Mouse (Mus musculus) left cerebral cortex, postnatal 10 days (tissue): ENCODE measurements at regions not wholly inside any gene's neighbourhood (a gene's known extent, or its start where the extent isn't known, plus 50 kb on each side); places are given as distances from the start of the nearest gene placed in this dataset.

Experiments used
- DNase-seq, 2 experiments: peaks; one replicate each; pipeline ENCODE4 v3.0.0; 2021 to 2022; ENCODE audit warnings: low spot score in 2 of 2, mixed read lengths in 1 of 2; ENCODE audit errors: extremely low spot score in 1 of 2
- intact Hi-C: fragments of 180-260 bp; cut with DNase I; formaldehyde crosslinking; loops from one replicate; pipeline ENCODE4 v1.15.1; 2025

- no peak for DNase-seq
- intact Hi-C loops = no loop called here
These were observed 78.2 kb upstream of the Magi3 start for GRCm38 (mm10) chr3:104298409-104298808.

DNA sequence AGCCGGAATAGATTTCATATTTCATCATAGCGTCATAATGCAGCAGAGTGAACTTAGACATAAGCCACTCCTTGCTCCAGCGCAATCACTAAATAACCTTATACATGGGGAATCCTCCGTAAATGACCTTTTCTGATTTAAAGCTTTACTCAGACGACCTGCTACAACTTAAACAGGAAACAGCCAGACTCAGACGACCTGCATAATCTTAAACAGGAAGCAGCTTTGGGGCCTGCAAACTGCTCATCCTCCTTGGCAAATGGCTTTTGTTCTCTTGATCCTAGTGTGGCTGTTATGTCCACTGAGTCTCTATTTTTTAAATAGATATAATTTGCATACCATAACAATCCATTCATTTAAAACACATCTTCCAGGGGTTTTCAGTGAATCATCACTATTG, 76.9 kb upstream of the Magi3 start:
- DNase-seq = no peak
- intact Hi-C loops = no loop called here

DNA sequence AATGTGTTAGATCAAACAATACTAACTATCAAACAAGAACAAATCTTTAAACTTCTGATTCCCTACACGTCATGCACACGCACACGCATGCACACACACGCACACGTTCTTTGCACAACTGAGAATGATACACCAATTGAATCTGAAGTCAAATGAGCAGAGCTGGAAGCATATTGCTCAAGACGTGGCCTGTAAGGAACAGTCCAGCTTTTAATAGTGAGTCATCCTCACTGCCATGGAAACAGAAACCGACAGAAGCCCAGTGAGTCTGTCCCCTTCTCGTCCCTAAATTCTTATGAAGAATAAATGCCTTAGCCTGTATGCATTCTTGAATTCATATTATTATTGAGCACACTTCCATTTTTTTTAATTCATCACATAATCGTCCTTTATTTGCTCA, 75.7 kb upstream of the Magi3 start:
- DNase-seq = no peak
- intact Hi-C loops = no loop called here

DNA sequence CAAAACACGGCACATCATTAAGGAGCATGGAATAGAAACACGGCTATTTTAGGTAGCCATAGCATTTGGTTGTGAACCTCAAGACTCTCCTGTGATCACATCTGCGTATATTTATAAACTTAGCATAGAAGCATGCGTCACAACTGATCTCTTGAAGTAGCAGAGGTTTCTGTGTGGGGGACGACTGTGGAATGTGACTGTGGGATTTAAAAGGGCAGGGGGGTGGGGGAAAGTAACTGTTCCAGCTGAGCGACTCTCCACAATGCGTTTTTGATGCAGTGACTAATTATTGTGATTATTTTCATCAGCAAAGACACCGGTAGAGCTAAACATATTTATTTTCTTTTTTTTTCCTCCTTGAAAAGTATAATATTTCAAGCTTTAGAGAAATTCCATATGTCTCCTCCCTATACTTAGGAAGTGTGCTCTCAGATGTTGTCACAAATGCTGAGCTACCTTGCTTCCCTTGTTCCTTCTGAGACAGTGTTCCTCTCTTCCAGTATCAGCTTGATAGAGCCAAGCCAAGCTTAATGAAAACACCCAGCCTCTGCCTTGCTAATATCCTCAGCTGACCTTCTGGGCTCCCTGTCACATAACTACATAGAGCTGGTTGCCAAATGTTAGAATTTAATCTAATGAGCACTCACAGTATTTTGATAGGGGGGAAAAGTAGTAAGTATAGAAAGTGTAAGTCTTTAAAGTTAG, 75.0 kb upstream of the Magi3 start:
- intact Hi-C loops = no loop called here

DNA sequence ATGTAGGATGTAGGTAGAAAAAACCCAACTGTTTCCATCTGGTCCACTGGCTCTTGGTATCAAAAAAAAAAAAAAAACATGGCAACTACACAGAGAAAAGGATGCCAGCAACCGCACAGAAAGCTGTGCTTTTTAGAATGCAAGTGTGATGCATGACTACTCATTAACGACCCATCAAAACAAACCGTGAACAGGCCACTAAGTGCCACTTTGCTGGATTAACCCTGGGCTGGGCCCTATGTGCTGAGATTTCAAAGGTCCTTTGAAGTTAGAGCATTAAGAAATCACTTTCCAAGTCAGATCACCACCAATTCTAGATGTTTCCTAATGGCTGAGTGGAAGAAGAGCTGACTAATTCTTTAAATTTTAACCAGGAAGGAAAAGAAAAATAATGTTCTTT, 73.7 kb upstream of the Magi3 start:
- intact Hi-C loops = no loop called here
- DNase-seq = no peak

More for the DNA sequence above, 75.0 kb upstream of the Magi3 start:
- DNase-seq = no peak

DNA sequence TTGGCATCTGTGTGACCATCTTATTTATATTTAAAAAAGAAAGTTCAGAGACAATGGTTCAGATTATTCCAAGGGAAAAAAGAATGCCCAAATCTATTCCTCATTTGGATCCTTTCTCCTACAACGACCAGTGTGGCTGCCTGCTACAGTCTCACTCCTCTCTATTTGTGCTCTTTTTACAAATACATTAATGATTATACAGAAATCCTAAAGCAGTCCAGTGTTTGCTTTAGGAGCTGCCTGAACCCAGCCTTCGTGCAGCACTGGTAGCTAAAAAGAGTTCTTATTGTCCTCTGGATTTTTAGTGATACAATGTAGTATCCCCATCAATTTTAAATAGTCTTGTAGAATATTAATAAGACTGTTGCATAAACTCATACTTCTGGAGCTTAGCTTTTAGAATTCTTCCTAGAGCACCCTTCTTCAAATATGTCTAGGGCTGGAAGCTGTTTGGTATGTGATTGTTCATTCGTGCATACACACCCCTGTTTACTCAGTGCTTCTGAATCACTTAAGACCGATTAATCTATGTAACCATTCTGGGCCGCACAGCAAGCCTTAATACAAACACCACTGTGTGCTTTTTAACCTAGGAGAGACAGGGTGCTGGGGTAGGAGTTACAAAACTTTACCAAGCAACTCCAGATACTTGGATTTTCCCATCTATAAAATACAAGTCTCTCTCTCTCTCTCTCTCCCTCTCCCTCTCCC, 69.0 kb upstream of the Magi3 start:
- intact Hi-C loops = no loop called here
- DNase-seq = no peak

- intact Hi-C loops = no loop called here
- DNase-seq = no peak
These were observed 67.7 kb upstream of the Magi3 start for GRCm38 (mm10) chr3:104287900-104288299.

DNA sequence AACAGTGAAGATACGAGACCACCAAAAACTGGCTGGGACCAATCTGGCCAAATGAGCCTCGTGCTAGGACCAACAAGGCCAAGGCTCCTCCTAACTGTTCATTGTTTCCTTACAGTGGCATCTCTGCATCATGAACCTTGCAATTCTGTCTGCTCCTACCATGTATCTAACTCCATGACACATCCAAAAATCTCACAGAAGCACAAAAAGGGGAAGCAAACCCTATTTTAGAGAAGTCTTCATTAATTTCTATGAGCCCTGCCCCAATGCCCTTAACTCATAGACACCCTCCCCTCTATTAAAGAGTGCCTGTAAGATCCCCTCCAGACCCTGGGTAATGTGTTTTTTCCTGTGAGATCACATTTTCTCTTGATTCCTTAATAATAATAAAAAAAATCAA, 64.8 kb upstream of the Magi3 start:
- no peak for DNase-seq
- intact Hi-C loops = no loop called here

DNA sequence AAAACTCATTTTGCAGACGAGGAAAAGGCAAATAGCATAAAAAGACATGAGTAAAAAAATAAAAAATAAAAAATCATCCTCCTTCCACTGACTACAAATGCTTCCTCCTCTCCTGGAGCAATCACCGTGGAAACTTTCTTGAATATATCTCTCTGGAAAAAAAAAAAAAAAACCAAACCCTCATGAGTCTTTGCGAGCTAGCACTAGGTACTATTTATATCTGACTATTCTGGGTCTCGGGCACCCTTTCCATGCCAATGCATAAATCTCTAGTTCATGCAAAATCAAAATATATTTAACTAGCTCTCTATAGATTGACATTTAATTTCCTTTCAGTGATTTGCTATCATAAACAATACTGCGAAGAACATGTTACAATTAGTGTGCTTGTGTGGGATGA, 63.7 kb upstream of the Magi3 start:
- DNase-seq = no peak
- intact Hi-C loops = no loop called here

- intact Hi-C loops = no loop called here
These were observed 59.3 kb upstream of the Magi3 start for GRCm38 (mm10) chr3:104279505-104279904.

GRCm38 (mm10) chr3:104274718-104275302, 54.6 kb upstream of the Magi3 start:
- no peak for DNase-seq
- intact Hi-C loops = no loop called here

More at GRCm38 (mm10) chr3:104279505-104279904, 59.3 kb upstream of the Magi3 start:
- DNase-seq = no peak

DNA sequence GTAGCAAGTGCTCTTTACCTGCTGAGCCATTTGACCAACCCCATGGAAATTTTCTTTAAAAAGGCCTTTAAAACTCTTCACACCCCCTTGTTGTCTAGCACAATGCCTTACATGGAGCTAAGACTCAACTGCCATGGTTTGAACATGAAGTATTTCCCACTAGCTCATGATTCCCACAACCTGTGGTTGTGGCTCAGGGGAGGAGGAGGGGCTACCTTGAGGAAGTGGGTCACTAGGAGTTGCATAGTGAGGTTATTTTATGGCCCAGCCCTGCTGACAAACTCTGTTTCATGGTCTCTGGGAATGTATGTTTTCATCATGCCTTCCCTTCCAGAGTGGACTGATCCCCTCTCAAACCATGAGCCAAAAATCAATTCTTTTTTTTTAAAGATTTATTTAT, 53.9 kb upstream of the Magi3 start:
- intact Hi-C loops = no loop called here
- no peak for DNase-seq
